Mouse (Mus musculus): ENCODE measurements around the gene Kcnip1. TPM values are rescaled to one million over a fixed set of nuclear protein-coding genes. Genes with fewer than 3 reads are reported as not detected.

Gene Kcnip1
- polyA plus RNA-seq, 1 experiment = 32.2 TPM

DNA sequence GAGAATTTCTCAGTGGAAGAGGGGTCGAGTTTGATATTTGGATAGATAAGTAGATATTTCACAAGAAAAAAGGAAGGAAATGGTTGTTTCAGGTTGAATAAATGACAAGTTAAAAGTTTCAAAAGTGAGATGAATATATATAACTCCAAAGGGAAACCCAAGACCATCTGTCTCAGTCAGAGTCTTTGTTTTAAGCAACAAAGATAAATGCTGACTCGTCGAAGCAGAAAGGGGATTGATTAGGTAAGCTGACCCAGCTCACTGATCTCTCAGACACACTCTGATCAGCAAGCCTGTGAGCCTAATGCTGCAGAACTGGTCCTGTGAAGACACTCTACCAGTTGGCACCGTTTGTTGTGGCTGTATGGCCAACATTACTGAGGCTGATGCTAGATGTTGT lies 101.9 kb downstream of the Kcnip1 start:
- TF ChIP-seq POLR2A (IDR thresholded peaks at IDR 0.05; ENCODE audit: extremely low read depth, insufficient read depth, low read length) (no peak), CTCF (IDR thresholded peaks at IDR 0.05; ENCODE audit: extremely low read depth, insufficient read depth, low read length) (no peak)
- H3K4me3 ChIP-seq (ENCODE audit: insufficient read depth, low read length) = no peak overlapping the region
- no peaks in the 10 kb centered on the region for H3K4me1 ChIP-seq (ENCODE audit: control insufficient read depth, insufficient read depth, low read length)
- H3K27ac ChIP-seq (ENCODE audit: insufficient read depth, low read length) = no peak overlapping the region

DNA sequence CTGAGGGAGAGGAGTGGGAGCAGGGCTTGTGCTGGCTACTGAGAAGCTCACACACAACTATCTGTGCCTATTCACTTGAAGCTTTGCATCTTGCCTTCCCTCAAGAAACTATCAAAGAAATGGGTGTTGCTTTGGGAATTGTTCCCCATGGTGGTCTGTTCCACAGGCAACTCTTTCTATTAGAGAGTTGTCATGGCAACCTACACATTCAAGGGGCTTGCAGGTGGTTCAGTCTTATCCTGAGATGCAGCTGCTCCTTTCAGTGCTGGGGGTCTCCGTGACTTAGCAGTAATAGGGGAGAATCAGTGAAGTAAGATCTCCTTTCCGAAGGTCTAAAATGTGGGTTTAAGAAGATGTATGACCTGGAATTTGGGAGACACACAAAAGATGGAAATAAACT lies 102.6 kb downstream of the Kcnip1 start:
- Histone ChIP-seq H3K27ac (ENCODE audit: insufficient read depth, low read length) (no peak overlapping the region), H3K4me3 (ENCODE audit: insufficient read depth, low read length) (no peak overlapping the region), H3K4me1 (ENCODE audit: control insufficient read depth, insufficient read depth, low read length) (no peaks in the 10 kb centered on the region)
- TF ChIP-seq POLR2A (IDR thresholded peaks at IDR 0.05; ENCODE audit: extremely low read depth, insufficient read depth, low read length) (no peak), CTCF (IDR thresholded peaks at IDR 0.05; ENCODE audit: extremely low read depth, insufficient read depth, low read length) (no peak)

DNA sequence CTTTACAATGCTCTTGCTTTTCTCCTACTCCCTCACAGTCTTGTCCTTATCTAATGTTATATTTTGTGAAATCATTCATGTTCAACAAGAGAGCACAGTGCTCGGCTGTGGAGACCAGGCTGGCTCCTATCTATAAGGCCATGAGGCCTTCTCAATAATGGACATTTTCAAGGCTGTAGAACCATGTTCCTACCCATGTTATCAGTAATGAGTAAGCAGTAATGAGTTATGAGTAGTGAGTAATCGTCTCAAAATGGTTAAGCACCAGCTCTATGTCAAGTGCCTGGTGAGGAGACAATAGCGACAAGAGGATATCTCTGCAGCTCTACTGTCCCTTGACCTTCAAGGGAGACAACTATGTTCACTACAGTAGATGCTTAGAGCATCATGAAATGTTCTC lies 105.3 kb downstream of the Kcnip1 start:
- no peak overlapping the region for H3K4me3 ChIP-seq (ENCODE audit: insufficient read depth, low read length)
- no peaks in the 10 kb centered on the region for H3K4me1 ChIP-seq (ENCODE audit: control insufficient read depth, insufficient read depth, low read length)
- no peak overlapping the region for H3K27ac ChIP-seq (ENCODE audit: insufficient read depth, low read length)
- no peak for TF ChIP-seq CTCF (IDR thresholded peaks at IDR 0.05; ENCODE audit: extremely low read depth, insufficient read depth, low read length)
- no peak for TF ChIP-seq POLR2A (IDR thresholded peaks at IDR 0.05; ENCODE audit: extremely low read depth, insufficient read depth, low read length)

DNA sequence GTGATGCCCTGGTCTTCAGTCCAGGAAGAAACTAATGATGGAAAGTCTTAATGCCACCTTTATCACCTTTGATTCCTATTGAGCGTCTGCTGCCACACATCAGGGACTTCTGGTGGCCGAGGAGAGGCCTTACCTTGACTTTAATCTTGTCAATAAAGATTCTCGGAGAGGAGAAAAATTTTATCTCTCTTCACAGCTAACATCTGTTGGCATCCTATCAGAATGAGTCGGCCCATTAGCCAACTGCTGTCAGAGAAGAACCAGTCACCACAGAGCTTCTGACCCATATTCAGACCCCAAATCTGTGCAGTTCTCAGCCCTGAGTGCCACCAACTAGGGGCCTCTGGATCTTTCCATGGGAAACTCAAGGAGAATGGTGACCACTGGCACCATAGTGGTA lies 107.0 kb downstream of the Kcnip1 start:
- Histone ChIP-seq H3K4me1 (ENCODE audit: control insufficient read depth, insufficient read depth, low read length) (no peaks in the 10 kb centered on the region), H3K4me3 (ENCODE audit: insufficient read depth, low read length) (no peak overlapping the region), H3K27ac (ENCODE audit: insufficient read depth, low read length) (no peak overlapping the region)
- TF ChIP-seq POLR2A (IDR thresholded peaks at IDR 0.05; ENCODE audit: extremely low read depth, insufficient read depth, low read length) = no peak
- no peak for TF ChIP-seq CTCF (IDR thresholded peaks at IDR 0.05; ENCODE audit: extremely low read depth, insufficient read depth, low read length)

DNA sequence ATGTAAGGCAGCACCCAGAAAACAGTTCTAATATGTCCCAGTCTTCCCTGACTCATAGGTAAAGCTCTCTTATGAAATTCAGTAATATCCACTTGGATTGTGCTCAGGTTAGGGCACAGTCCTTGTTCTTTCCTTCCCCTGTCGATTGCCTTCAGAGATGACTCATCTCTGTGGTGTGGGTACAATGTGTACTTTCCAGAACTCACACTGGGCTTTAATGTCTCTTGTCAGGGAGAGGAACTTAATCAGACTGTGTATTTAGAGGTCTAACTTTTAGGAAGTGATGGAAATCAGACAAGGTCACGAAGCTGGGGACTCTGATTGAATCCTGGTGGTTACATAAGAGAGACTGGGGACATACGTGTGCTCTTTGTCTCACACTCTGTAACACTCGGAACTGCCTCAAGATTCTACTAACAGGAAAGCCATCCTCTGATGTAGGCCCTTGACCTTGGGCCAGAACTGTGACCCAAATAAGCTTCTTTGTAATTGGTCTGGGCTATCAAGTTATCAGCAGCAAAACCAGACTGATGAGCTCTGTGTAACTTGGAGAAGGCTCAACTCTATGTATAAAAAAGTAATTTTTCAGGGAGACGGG lies 110.1 kb downstream of the Kcnip1 start:
- TF ChIP-seq CTCF (IDR thresholded peaks at IDR 0.05; ENCODE audit: extremely low read depth, insufficient read depth, low read length) (no peak), POLR2A (IDR thresholded peaks at IDR 0.05; ENCODE audit: extremely low read depth, insufficient read depth, low read length) (no peak)
- no peak overlapping the region for H3K27ac ChIP-seq (ENCODE audit: insufficient read depth, low read length)

DNA sequence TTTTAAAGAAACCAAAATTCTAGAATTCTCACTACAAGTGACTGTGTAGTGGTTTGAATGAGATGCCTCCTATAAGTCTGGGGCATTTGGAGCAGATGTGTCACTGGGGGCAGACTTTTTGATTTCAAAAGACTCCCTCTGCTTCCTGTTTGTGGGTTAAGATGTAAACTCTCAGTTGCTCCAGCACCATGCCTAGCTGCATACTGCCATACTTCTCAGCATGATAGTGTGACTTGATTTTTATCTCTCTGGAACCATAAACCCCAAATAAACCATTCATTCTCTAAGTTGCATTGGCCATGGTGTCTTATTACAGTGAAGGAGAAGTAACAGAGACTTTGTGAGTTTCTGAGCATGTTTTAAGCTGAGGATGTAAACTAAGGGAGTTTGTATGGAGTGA lies 118.0 kb downstream of the Kcnip1 start:
- H3K4me1 ChIP-seq (ENCODE audit: control insufficient read depth, insufficient read depth, low read length) = no peaks in the 10 kb centered on the region
- H3K4me3 ChIP-seq (ENCODE audit: insufficient read depth, low read length) = no peak overlapping the region
- TF ChIP-seq POLR2A (IDR thresholded peaks at IDR 0.05; ENCODE audit: extremely low read depth, insufficient read depth, low read length) (no peak), CTCF (IDR thresholded peaks at IDR 0.05; ENCODE audit: extremely low read depth, insufficient read depth, low read length) (no peak)
- H3K27ac ChIP-seq (ENCODE audit: insufficient read depth, low read length) = no peak overlapping the region

More for the DNA sequence above, 110.1 kb downstream of the Kcnip1 start:
- Histone ChIP-seq H3K4me1 (ENCODE audit: control insufficient read depth, insufficient read depth, low read length) (no peaks in the 10 kb centered on the region), H3K4me3 (ENCODE audit: insufficient read depth, low read length) (no peak overlapping the region)

DNA sequence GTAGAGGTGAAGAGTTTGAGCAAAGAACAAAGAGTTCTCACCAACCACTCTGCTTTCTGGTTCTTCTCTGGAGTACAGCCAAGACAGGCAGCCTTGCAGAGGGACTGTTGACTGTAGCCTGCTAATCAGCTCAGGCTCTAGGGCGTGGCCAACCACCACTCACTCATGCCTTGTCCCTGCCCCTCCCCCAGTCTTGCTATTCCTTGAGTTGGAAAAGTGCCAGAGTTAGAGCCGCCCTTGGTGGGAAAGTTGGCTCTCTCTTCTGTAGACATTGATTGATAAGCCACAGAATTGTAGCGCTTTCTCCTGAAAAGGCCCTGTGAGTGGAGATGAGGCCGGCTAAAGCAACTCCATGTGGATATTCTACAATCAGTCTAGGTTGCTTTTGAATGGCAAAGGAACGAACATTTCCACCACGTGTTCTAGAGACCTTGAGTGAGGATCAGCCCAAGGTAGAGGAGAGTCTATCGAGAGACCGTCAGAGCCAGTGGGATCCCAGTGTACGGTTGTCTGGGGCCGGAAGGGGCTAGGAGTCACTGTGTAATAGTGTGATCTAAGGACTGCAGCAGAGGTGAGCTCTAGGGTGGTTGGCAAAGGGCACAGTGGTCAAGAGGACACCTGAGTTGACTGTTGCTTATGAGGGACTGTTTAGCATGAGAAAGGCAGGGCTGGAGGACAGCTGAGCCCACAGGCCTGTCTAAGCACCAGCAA lies 119.7 kb downstream of the Kcnip1 start:
- no peak for TF ChIP-seq CTCF (IDR thresholded peaks at IDR 0.05; ENCODE audit: extremely low read depth, insufficient read depth, low read length)
- TF ChIP-seq POLR2A (IDR thresholded peaks at IDR 0.05; ENCODE audit: extremely low read depth, insufficient read depth, low read length) = no peak
- no peaks in the 10 kb centered on the region for H3K4me1 ChIP-seq (ENCODE audit: control insufficient read depth, insufficient read depth, low read length)
- no peak overlapping the region for H3K27ac ChIP-seq (ENCODE audit: insufficient read depth, low read length)
- H3K4me3 ChIP-seq (ENCODE audit: insufficient read depth, low read length) = no peak overlapping the region

DNA sequence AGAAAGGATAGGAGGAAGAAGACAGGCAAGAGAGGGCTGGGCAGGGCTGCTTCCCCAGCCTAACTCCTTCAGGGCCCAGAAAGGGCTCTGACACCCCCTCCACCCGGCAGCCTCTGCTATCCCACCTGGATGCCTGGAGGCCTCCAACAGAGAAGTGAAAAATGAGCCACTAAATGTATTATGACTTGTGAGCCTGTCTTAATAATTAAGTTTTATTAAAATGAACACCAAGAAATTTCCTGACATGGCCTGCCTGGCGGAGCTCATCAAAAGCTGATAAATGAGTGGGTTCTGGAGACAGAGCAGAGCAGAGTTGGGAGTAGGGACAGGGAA lies 120.3 kb downstream of the Kcnip1 start:
- H3K27ac ChIP-seq (ENCODE audit: insufficient read depth, low read length) = no peak overlapping the region
- no peak for TF ChIP-seq POLR2A (IDR thresholded peaks at IDR 0.05; ENCODE audit: extremely low read depth, insufficient read depth, low read length)
- TF ChIP-seq CTCF (IDR thresholded peaks at IDR 0.05; ENCODE audit: extremely low read depth, insufficient read depth, low read length) = no peak

DNA sequence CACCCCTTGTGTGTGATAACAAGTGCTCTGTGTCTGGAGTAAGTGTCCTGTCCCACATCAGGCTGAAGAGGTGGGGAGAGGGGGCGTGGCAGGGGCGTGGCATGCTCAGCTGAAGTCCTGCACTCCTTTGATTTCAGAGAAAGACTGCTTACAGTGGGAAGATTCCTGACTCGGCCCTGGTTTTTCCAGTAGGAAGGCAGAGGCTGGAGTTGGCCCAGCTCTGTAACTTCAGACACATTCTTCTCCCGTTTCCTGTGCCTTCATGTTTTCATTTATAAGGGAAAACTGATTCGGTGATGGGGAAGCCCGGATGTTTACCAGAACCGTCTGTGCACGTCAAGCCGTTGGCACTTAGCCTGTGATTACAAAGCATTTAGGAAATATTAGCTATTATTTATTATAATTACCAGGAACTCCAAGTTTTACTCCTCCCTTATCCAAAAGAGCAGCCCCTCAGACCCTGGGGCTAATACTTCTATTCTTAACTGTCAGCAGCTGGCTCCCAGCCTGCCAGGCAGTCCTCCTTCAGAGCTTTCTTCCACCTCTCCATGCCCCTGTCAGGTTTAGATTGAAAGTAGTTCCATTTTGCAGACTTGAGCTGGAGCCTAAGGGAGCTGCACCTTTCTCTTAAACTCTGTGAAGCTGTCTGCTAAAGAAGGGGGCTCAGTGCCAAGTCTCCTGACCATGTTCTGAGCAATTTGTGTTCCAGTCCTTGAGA lies 120.8 kb downstream of the Kcnip1 start:
- H3K27ac ChIP-seq (ENCODE audit: insufficient read depth, low read length) = no peak overlapping the region

More for the DNA sequence above, 120.3 kb downstream of the Kcnip1 start:
- H3K4me3 ChIP-seq (ENCODE audit: insufficient read depth, low read length) = no peak overlapping the region
- H3K4me1 ChIP-seq (ENCODE audit: control insufficient read depth, insufficient read depth, low read length) = no peaks in the 10 kb centered on the region

DNA sequence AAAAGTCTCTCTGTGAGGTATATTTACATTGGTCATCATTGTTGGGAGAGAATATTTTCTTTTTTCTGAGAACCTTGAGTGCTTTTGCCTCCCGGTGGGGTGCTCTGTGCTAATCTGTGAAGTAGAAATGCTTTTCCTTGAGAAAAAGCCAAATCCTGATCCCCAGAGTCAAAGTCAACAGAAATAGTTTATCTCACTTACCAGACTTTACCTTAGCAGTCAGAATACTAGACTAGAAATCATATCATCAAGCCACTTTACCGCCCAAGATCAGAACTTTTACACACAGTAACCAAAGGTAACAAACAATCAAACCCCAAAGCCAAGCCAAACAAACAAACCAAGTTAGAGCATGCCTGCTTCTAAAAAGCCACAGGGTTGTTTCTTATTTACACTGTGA lies 122.7 kb downstream of the Kcnip1 start:
- Histone ChIP-seq H3K4me3 (ENCODE audit: insufficient read depth, low read length) (no peak overlapping the region), H3K27ac (ENCODE audit: insufficient read depth, low read length) (no peak overlapping the region), H3K4me1 (ENCODE audit: control insufficient read depth, insufficient read depth, low read length) (no peaks in the 10 kb centered on the region)
- TF ChIP-seq POLR2A (IDR thresholded peaks at IDR 0.05; ENCODE audit: extremely low read depth, insufficient read depth, low read length) = no peak

More for the DNA sequence above, 120.8 kb downstream of the Kcnip1 start:
- TF ChIP-seq CTCF (IDR thresholded peaks at IDR 0.05; ENCODE audit: extremely low read depth, insufficient read depth, low read length) (no peak), POLR2A (IDR thresholded peaks at IDR 0.05; ENCODE audit: extremely low read depth, insufficient read depth, low read length) (no peak)
- no peaks in the 10 kb centered on the region for H3K4me1 ChIP-seq (ENCODE audit: control insufficient read depth, insufficient read depth, low read length)
- no peak overlapping the region for H3K4me3 ChIP-seq (ENCODE audit: insufficient read depth, low read length)
